Mouse (Mus musculus): Measurements from ENCODE around the gene Snrnp200. TPM values are rescaled to one million over a fixed set of nuclear protein-coding genes. Genes with fewer than 3 reads are reported as not detected.
"Not testable (repeated sequence)": the region's sequence is repeated elsewhere in the genome, so short reads cannot be mapped to it uniquely, and the experiment has no call there.

The Snrnp200 gene
- polyA plus RNA-seq, 1 experiment from 2014 or later, result 108 TPM

- in situ Hi-C loops (cut with MboI; ENCODE audit: low pct_unique_long_range_greater_than_20kb), result no loop called here
- POLR2A ChIA-PET, result interaction anchor here (0.6 to 1.9 kb wide), 2 partner anchors 66 to 78 kb away, joined by 3 to 6 read pairs; no protein-coding TSS in a partner anchor
- DNase-seq (ENCODE audit: low read depth, low spot score) (no peak), ATAC-seq (no peak)
- no peak for TF ChIP-seq CTCF (IDR thresholded peaks at IDR 0.05)
- no peaks in the 10 kb centered on the region for H3K27me3 ChIP-seq
- CTCF ChIA-PET, result no interaction called here
These were observed 62.9 kb downstream of the Snrnp200 start for GRCm38 (mm10) chr2:127271042-127271515.

- DNase-seq (ENCODE audit: low read depth, low spot score); H3K27me3 ChIP-seq; in situ Hi-C loops (cut with MboI; ENCODE audit: low pct_unique_long_range_greater_than_20kb); ATAC-seq; CTCF ChIA-PET: not testable (repeated sequence)
- POLR2A ChIA-PET, result interaction anchor here (0.7 kb wide), 1 partner anchor 17 kb away, joined by 3 read pairs; no protein-coding TSS in a partner anchor
These were observed 63.9 kb downstream of the Snrnp200 start for GRCm38 (mm10) chr2:127272049-127272448.

GRCm38 (mm10) chr2:127272806-127273205 is 64.6 kb downstream of the Snrnp200 start:
- POLR2A ChIA-PET, result no interaction called here
- ATAC-seq, result no peak
- no peak for DNase-seq (ENCODE audit: low read depth, low spot score)
- TF ChIP-seq CTCF (IDR thresholded peaks at IDR 0.05), result no peak
- in situ Hi-C loops (cut with MboI; ENCODE audit: low pct_unique_long_range_greater_than_20kb), result no loop called here
- CTCF ChIA-PET, result interaction anchor here (1.1 to 1.5 kb wide), 2 partner anchors 11 to 12 kb away, joined by 3 to 5 read pairs; no protein-coding TSS in a partner anchor
- H3K27me3 ChIP-seq, result no peaks in the 10 kb centered on the region

- CTCF ChIA-PET, result no interaction called here
- TF ChIP-seq CTCF (IDR thresholded peaks at IDR 0.05), result no peak
- DNase-seq (ENCODE audit: low read depth, low spot score) (no peak), ATAC-seq (no peak)
- in situ Hi-C loops (cut with MboI; ENCODE audit: low pct_unique_long_range_greater_than_20kb), result no loop called here
- POLR2A ChIA-PET, result interaction anchor here (0.7 kb wide), 1 partner anchor 9 kb away, joined by 3 read pairs; no protein-coding TSS in a partner anchor
- no peaks in the 10 kb centered on the region for H3K27me3 ChIP-seq
These were observed 66.4 kb downstream of the Snrnp200 start for GRCm38 (mm10) chr2:127274590-127274989.

- ChIA-PET POLR2A (interaction anchor here (0.6 kb wide), 1 partner anchor 9 kb away, joined by 3 read pairs; no protein-coding TSS in a partner anchor), CTCF (interaction anchor here (0.7 to 1.6 kb wide), 3 partner anchors 21 to 33 kb away, joined by 3 to 4 read pairs (median 3); no protein-coding TSS in a partner anchor)
- no peaks in the 10 kb centered on the region for H3K27me3 ChIP-seq
- no peak for TF ChIP-seq CTCF (IDR thresholded peaks at IDR 0.05)
- in situ Hi-C loops (cut with MboI; ENCODE audit: low pct_unique_long_range_greater_than_20kb), result no loop called here
- DNase-seq (ENCODE audit: low read depth, low spot score), result no peak
- no peak for ATAC-seq
These were observed 67.5 kb downstream of the Snrnp200 start for GRCm38 (mm10) chr2:127275551-127276320.

- no peak for ATAC-seq
- CTCF ChIA-PET, result interaction anchor here (0.6 to 1.2 kb wide), 2 partner anchors 10 to 1630 kb away, joined by 3 read pairs; no protein-coding TSS in a partner anchor
- no peak for DNase-seq (ENCODE audit: low read depth, low spot score)
- no peaks in the 10 kb centered on the region for H3K27me3 ChIP-seq
- TF ChIP-seq CTCF (IDR thresholded peaks at IDR 0.05), result no peak
- POLR2A ChIA-PET, result interaction anchor here (0.6 kb wide), 1 partner anchor 21 kb away, joined by 4 read pairs; no protein-coding TSS in a partner anchor
- in situ Hi-C loops (cut with MboI; ENCODE audit: low pct_unique_long_range_greater_than_20kb), result no loop called here
These were observed 70.0 kb downstream of the Snrnp200 start for GRCm38 (mm10) chr2:127278162-127278561.

Other genes starting within 250 kb of the Snrnp200 start
- 9.9 TPM for gene Ap4e1, start 199.7 kb upstream of the Snrnp200 start, polyA plus RNA-seq (2021)
- 35.8 TPM for gene Blvra, start 137.7 kb upstream of the Snrnp200 start, polyA plus RNA-seq (2021)
- 30.1 TPM for gene Ncaph, start 74.4 kb upstream of the Snrnp200 start, polyA plus RNA-seq (2021)
- 10.0 TPM for gene Itpripl1, start 64.9 kb upstream of the Snrnp200 start, polyA plus RNA-seq (2021)
- 0.76 TPM for gene 1810024B03Rik, start 106 bp upstream of the Snrnp200 start, polyA plus RNA-seq (2021)
- gene Ciao1, start 39.4 kb downstream of the Snrnp200 start, polyA plus RNA-seq (2021), result 70.5 TPM
- gene Tmem127, start 39.5 kb downstream of the Snrnp200 start, polyA plus RNA-seq (2021), result 81.1 TPM
- 85.1 TPM for gene Stard7, start 61.8 kb downstream of the Snrnp200 start, polyA plus RNA-seq (2021)
- 7.0 TPM for gene Dusp2, start 127.8 kb downstream of the Snrnp200 start, polyA plus RNA-seq (2021)
- not detected for gene Astl, start 130.3 kb downstream of the Snrnp200 start, polyA plus RNA-seq (2021)
- gene Adra2b, start 154.8 kb downstream of the Snrnp200 start, polyA plus RNA-seq (2021), result not detected
- gene Gpat2, start 216.8 kb downstream of the Snrnp200 start, polyA plus RNA-seq (2021), result 0.05 TPM
- gene Fahd2a, start 236.2 kb downstream of the Snrnp200 start, polyA plus RNA-seq (2021), result 40.3 TPM

Data from Patski (cell line).